Mouse (Mus musculus) forebrain, embryonic 13.5 days (tissue): ENCODE results near the gene Map4k4. TPM values are rescaled to one million over a fixed set of nuclear protein-coding genes. Genes with fewer than 3 reads are reported as not detected.

ENCODE experiments used
- ATAC-seq: fragments of 200-750 bp; cut with Nextera tagmentation; 2 replicates; pipeline ENCODE4 v1.8.0; 2017
- H3K27ac ChIP-seq: fragments of 300-500 bp; sonication (generic); 2 replicates; pipeline ENCODE4 v1.5.1; 2015; ENCODE audit warnings: inconsistent platforms, mild to moderate bottlenecking, moderate library complexity
- H3K27me3 ChIP-seq: fragments of 300-500 bp; sonication (generic); 2 replicates; pipeline ENCODE4 v1.6.1; 2015; ENCODE audit warnings: mild to moderate bottlenecking, inconsistent platforms
- H3K36me3 ChIP-seq: fragments of 300-500 bp; sonication (generic); 2 replicates; pipeline ENCODE4 v1.6.1; 2015; ENCODE audit warnings: mild to moderate bottlenecking, inconsistent platforms; ENCODE audit not compliant: poor library complexity, severe bottlenecking
- H3K4me1 ChIP-seq: fragments of 300-500 bp; sonication (generic); 2 replicates; pipeline ENCODE4 v1.6.1; 2015; ENCODE audit warnings: inconsistent platforms
- H3K4me2 ChIP-seq: fragments of 300-500 bp; sonication (generic); 2 replicates; pipeline ENCODE4 v1.6.1; 2015; ENCODE audit warnings: inconsistent platforms, mild to moderate bottlenecking, moderate library complexity
- H3K4me3 ChIP-seq: fragments of 300-500 bp; sonication (generic); 2 replicates; pipeline ENCODE4 v1.5.1; 2015; ENCODE audit warnings: mild to moderate bottlenecking, inconsistent platforms
- H3K9ac ChIP-seq: fragments of 300-500 bp; sonication (generic); 2 replicates; pipeline ENCODE4 v1.6.1; 2015; ENCODE audit warnings: mild to moderate bottlenecking, inconsistent platforms
- H3K9me3 ChIP-seq: fragments of 300-500 bp; sonication (generic); replicated peaks from 2 replicates; pipeline ENCODE4 v1.6.1; 2016; ENCODE audit warnings: inconsistent platforms
- WGBS: fragments of 180-500 bp; shearing (Covaris S2); methylation state at CpG from one replicate; pipeline ENCODE4 v1.1.7; 2015; 5-methylcytosine and 5-hydroxymethylcytosine counted together
- polyA plus RNA-seq: library from polyadenylated mRNA; unstranded; fragments of >200 nt; fragmentation: Nextera tagmentation; extraction: Ambion mirVana; gene quantifications from 2 replicates; pipeline ENCODE4 v1.2.1, GENCODE M21; 2015

Map4k4 gene
- polyA plus RNA-seq, 1 experiment from 2014 or later, result 49.9 TPM

DNA sequence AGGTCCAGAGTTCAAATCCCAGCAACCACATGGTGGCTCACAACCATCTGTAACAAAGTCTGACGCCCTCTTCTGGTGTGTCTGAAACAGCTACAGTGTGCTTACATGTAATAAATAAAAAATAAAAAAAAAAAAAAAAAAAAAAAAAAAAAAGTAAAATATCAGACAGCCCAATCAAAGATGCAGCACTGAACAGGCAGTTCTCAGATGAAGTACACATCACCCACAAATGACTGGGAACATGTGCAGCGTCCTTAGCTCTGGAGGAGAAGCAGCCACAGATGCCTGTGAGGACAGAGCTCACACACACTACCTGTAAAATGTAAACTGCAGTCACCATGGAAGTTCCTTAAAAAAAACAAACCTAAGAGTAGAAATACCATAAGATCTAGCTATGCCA is 74.3 kb downstream of the Map4k4 start:
- H3K4me2 ChIP-seq, result no peak overlapping the region
- peaks cover 68% of the 10 kb centered on the region for H3K4me1 ChIP-seq
- no peak for ATAC-seq
- no peaks in the 10 kb centered on the region for H3K27me3 ChIP-seq
- H3K4me3 ChIP-seq, result no peak overlapping the region
- peaks cover 59% of the 10 kb centered on the region for H3K36me3 ChIP-seq
- H3K9ac ChIP-seq, result no peak overlapping the region
- WGBS, result 93% methylated on average over 2 of the region's 2 CpGs
- H3K9me3 ChIP-seq, result no peaks in the 10 kb centered on the region
- no peak overlapping the region for H3K27ac ChIP-seq

DNA sequence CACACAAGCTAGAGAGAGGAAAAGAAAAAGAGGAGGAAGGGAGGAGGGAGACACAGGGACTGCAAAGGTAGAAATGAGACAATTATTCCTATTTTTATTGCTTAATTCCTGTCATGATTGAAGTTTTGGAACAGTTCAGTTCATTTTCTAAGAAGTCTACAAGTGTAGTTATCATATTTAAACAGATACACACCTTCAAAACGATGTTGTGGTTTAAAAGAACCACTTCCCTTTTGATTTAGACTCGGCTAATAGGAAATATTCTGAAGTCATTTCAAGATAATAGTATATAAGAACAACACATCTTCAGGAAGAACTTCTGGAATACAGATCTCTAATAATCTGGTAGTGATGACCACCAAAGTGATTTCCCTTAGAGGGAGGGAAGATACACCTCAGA is 75.4 kb downstream of the Map4k4 start:
- no peak for ATAC-seq
- no peak overlapping the region for H3K9ac ChIP-seq
- no peaks in the 10 kb centered on the region for H3K27me3 ChIP-seq
- H3K27ac ChIP-seq, result no peak overlapping the region
- H3K36me3 ChIP-seq, result peaks cover 67% of the 10 kb centered on the region
- H3K9me3 ChIP-seq, result no peaks in the 10 kb centered on the region
- peaks cover 63% of the 10 kb centered on the region for H3K4me1 ChIP-seq
- H3K4me2 ChIP-seq, result no peak overlapping the region
- 82% methylated on average over 2 of the region's 2 CpGs for WGBS
- H3K4me3 ChIP-seq, result no peak overlapping the region

- 68% methylated on average over 11 of the region's 11 CpGs for WGBS
- peak; percentile 50 for ATAC-seq
- no peaks in the 10 kb centered on the region for H3K27me3 ChIP-seq
- H3K4me2 ChIP-seq, result no peak overlapping the region
- peaks cover 76% of the 10 kb centered on the region for H3K36me3 ChIP-seq
- no peaks in the 10 kb centered on the region for H3K9me3 ChIP-seq
- H3K27ac ChIP-seq, result peak overlapping the region; percentile 48; the same call in 1 of the 2 replicates
- H3K4me3 ChIP-seq, result no peak overlapping the region
- H3K4me1 ChIP-seq, result peaks cover 56% of the 10 kb centered on the region
- no peak overlapping the region for H3K9ac ChIP-seq
Measured at GRCm38 (mm10) chr1:39976847-39977744, 76.4 kb downstream of the Map4k4 start.

GRCm38 (mm10) chr1:39978781-39979486 is 78.2 kb downstream of the Map4k4 start:
- H3K4me3 ChIP-seq, result no peak overlapping the region
- WGBS, result 87% methylated on average over 20 of the region's 20 CpGs
- H3K9me3 ChIP-seq, result no peaks in the 10 kb centered on the region
- H3K4me2 ChIP-seq, result no peak overlapping the region
- peak overlapping the region; percentile 23; the same call in 1 of the 2 replicates for H3K27ac ChIP-seq
- ATAC-seq, result no peak
- H3K36me3 ChIP-seq, result peaks cover 87% of the 10 kb centered on the region
- H3K4me1 ChIP-seq, result peaks cover 44% of the 10 kb centered on the region
- H3K27me3 ChIP-seq, result no peaks in the 10 kb centered on the region
- no peak overlapping the region for H3K9ac ChIP-seq

GRCm38 (mm10) chr1:39980314-39981290 is 79.9 kb downstream of the Map4k4 start:
- Histone ChIP-seq H3K4me3 (no peak overlapping the region), H3K4me1 (peaks cover 44% of the 10 kb centered on the region), H3K9ac (no peak overlapping the region), H3K4me2 (no peak overlapping the region), H3K27ac (peak overlapping the region; percentile 51; the same call in 1 of the 2 replicates), H3K27me3 (no peaks in the 10 kb centered on the region), H3K9me3 (no peaks in the 10 kb centered on the region), H3K36me3 (peaks cover 86% of the 10 kb centered on the region)
- no peak for ATAC-seq
- 71% methylated on average over 15 of the region's 15 CpGs for WGBS

GRCm38 (mm10) chr1:39981970-39982369 is 81.3 kb downstream of the Map4k4 start:
- WGBS, result 82% methylated on average over 3 of the region's 3 CpGs
- Histone ChIP-seq H3K4me3 (no peak overlapping the region), H3K36me3 (peaks cover 86% of the 10 kb centered on the region), H3K4me1 (peaks cover 32% of the 10 kb centered on the region), H3K27ac (no peak overlapping the region), H3K4me2 (no peak overlapping the region), H3K9ac (no peak overlapping the region), H3K9me3 (no peaks in the 10 kb centered on the region), H3K27me3 (no peaks in the 10 kb centered on the region)
- no peak for ATAC-seq

- Histone ChIP-seq H3K27me3 (no peaks in the 10 kb centered on the region), H3K36me3 (peaks cover 87% of the 10 kb centered on the region), H3K9me3 (no peaks in the 10 kb centered on the region), H3K27ac (0 out of 2 replicates have a peak overlapping the region, but pooled peaks have one; percentile 10), H3K4me3 (no peak overlapping the region), H3K4me1 (peaks cover 25% of the 10 kb centered on the region), H3K4me2 (no peak overlapping the region), H3K9ac (no peak overlapping the region)
- ATAC-seq, result no peak
- 69% methylated on average over 13 of the region's 13 CpGs for WGBS
Measured at GRCm38 (mm10) chr1:39982727-39983487, 82.2 kb downstream of the Map4k4 start.

GRCm38 (mm10) chr1:39984331-39984730 is 83.6 kb downstream of the Map4k4 start:
- H3K4me2 ChIP-seq, result no peak overlapping the region
- WGBS, result 89% methylated on average over 9 of the region's 9 CpGs

GRCm38 (mm10) chr1:39986820-39987219 is 86.1 kb downstream of the Map4k4 start:
- Histone ChIP-seq H3K27me3 (no peaks in the 10 kb centered on the region), H3K4me3 (no peak overlapping the region), H3K9ac (no peak overlapping the region), H3K27ac (no peak overlapping the region), H3K4me2 (no peak overlapping the region), H3K4me1 (no peaks in the 10 kb centered on the region), H3K36me3 (peaks cover 92% of the 10 kb centered on the region), H3K9me3 (no peaks in the 10 kb centered on the region)
- WGBS, result 89% methylated on average over 9 of the region's 9 CpGs
- ATAC-seq, result no peak

More at GRCm38 (mm10) chr1:39984331-39984730, 83.6 kb downstream of the Map4k4 start:
- H3K4me1 ChIP-seq, result peaks cover 13% of the 10 kb centered on the region
- H3K4me3 ChIP-seq, result no peak overlapping the region
- H3K27ac ChIP-seq, result no peak overlapping the region
- ATAC-seq, result no peak
- no peak overlapping the region for H3K9ac ChIP-seq
- no peaks in the 10 kb centered on the region for H3K27me3 ChIP-seq
- peaks cover 87% of the 10 kb centered on the region for H3K36me3 ChIP-seq
- no peaks in the 10 kb centered on the region for H3K9me3 ChIP-seq

DNA sequence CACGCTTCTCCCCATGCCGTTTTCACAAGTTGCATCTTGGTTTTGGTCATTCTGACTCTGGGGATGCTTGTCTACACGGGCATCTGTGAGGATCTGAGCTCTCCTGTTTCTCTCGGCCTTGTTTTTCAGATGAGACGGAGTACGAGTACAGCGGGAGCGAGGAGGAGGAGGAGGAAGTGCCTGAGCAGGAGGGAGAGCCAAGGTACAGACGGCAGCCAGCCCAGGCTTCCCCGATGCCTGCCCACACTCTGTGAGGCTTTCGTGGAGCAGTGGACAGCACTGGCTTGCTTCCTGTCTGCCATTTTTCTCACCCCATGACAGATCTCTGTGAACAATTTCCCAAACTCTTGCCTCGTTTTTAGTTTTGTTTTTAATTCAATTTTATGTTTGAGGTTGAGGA is 88.1 kb downstream of the Map4k4 start:
- ATAC-seq, result 0 out of 2 replicates have a peak, but pooled peaks have one; percentile 40
- H3K27me3 ChIP-seq, result no peaks in the 10 kb centered on the region
- H3K4me2 ChIP-seq, result no peak overlapping the region
- no peaks in the 10 kb centered on the region for H3K4me1 ChIP-seq
- H3K36me3 ChIP-seq, result peaks cover 91% of the 10 kb centered on the region
- no peak overlapping the region for H3K27ac ChIP-seq
- H3K9me3 ChIP-seq, result no peaks in the 10 kb centered on the region
- 89% methylated on average over 12 of the region's 12 CpGs for WGBS
- H3K4me3 ChIP-seq, result no peak overlapping the region
- H3K9ac ChIP-seq, result no peak overlapping the region

DNA sequence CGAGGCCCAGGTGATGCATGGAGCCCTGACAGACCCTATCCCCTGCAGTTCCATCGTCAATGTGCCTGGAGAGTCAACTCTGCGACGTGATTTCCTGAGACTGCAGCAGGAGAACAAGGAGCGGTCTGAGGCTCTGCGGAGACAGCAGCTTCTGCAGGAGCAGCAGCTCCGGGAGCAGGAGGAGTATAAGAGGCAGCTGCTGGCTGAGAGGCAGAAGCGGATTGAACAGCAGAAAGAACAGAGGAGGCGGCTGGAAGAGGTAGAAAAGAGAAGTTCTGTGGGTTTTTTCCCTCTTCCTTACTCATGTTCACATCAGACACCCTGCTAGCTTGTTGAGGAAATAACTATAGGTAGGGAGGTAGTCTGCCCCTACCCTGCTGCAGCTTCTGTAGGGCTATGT is 89.3 kb downstream of the Map4k4 start:
- Histone ChIP-seq H3K9me3 (no peaks in the 10 kb centered on the region), H3K9ac (no peak overlapping the region), H3K27me3 (no peaks in the 10 kb centered on the region), H3K27ac (no peak overlapping the region), H3K4me1 (no peaks in the 10 kb centered on the region), H3K4me3 (no peak overlapping the region), H3K4me2 (no peak overlapping the region), H3K36me3 (peaks cover 94% of the 10 kb centered on the region)
- no peak for ATAC-seq
- WGBS, result 91% methylated on average over 9 of the region's 9 CpGs
